Mouse (Mus musculus): ENCODE measurements around the gene Gm13539. TPM values are rescaled to one million over a fixed set of nuclear protein-coding genes. Genes with fewer than 3 reads are reported as not detected.
A peak's percentile ranks its signal among the peaks of the same experiment; 100 is the strongest.

The Gm13539 gene
- polyA plus RNA-seq, 1 experiment from 2014 or later: not detected

- Histone ChIP-seq H3K9ac (replicated peaks) (no peak overlapping the region), H3K4me3 (replicated peaks) (no peak overlapping the region), H3K36me3 (no peaks in the 10 kb centered on the region), H3K9me3 (replicated peaks) (no peaks in the 10 kb centered on the region), H3K4me2 (no peak overlapping the region), H3K27ac (replicated peaks) (no peak overlapping the region), H3K27me3 (replicated peaks) (no peaks in the 10 kb centered on the region), H3K4me1 (no peaks in the 10 kb centered on the region)
- ATAC-seq (ENCODE audit: low FRiP score): no peak
- WGBS: 83% methylated on average over 3 of the region's 3 CpGs
These were observed 48.7 kb downstream of the Gm13539 start for GRCm38 (mm10) chr2:25830786-25831185.

- Histone ChIP-seq H3K9me3 (replicated peaks) (no peaks in the 10 kb centered on the region), H3K9ac (replicated peaks) (no peak overlapping the region), H3K4me1 (no peaks in the 10 kb centered on the region), H3K27ac (replicated peaks) (no peak overlapping the region), H3K4me2 (no peak overlapping the region), H3K4me3 (replicated peaks) (no peak overlapping the region), H3K27me3 (replicated peaks) (no peaks in the 10 kb centered on the region), H3K36me3 (no peaks in the 10 kb centered on the region)
- ATAC-seq (ENCODE audit: low FRiP score): peak; percentile 55
- WGBS: 46% methylated on average over 5 of the region's 5 CpGs
These were observed 54.2 kb downstream of the Gm13539 start for GRCm38 (mm10) chr2:25836291-25836690.

Other genes starting within 250 kb of the Gm13539 start
- gene Traf2, start 235.3 kb upstream of the Gm13539 start, polyA plus RNA-seq (2015; fragmentation: Nextera tagmentation; extraction: Ambion mirVana): 15.4 and 21.1 TPM in 2 replicates
- gene Edf1, start 224.4 kb upstream of the Gm13539 start, polyA plus RNA-seq (2015; fragmentation: Nextera tagmentation; extraction: Ambion mirVana): 400 and 433 TPM in 2 replicates
- gene Mamdc4, start 207.4 kb upstream of the Gm13539 start, polyA plus RNA-seq (2015; fragmentation: Nextera tagmentation; extraction: Ambion mirVana): 2.3 and 33.0 TPM in 2 replicates
- gene Phpt1, start 207.0 kb upstream of the Gm13539 start, polyA plus RNA-seq (2015; fragmentation: Nextera tagmentation; extraction: Ambion mirVana): 159 and 181 TPM in 2 replicates
- gene Ajm1, start 200.5 kb upstream of the Gm13539 start, polyA plus RNA-seq (2015; fragmentation: Nextera tagmentation; extraction: Ambion mirVana): 14.5 and 18.9 TPM in 2 replicates
- 66.8 and 69.6 TPM in 2 replicates for gene Rabl6, start 173.7 kb upstream of the Gm13539 start, polyA plus RNA-seq (2015; fragmentation: Nextera tagmentation; extraction: Ambion mirVana)
- 0.23 and 0.27 TPM in 2 replicates for gene Ccdc183, start 164.6 kb upstream of the Gm13539 start, polyA plus RNA-seq (2015; fragmentation: Nextera tagmentation; extraction: Ambion mirVana)
- gene Tmem141, start 160.3 kb upstream of the Gm13539 start, polyA plus RNA-seq (2015; fragmentation: Nextera tagmentation; extraction: Ambion mirVana): 53.4 and 56.6 TPM in 2 replicates
- gene Fcna, start 154.2 kb upstream of the Gm13539 start, polyA plus RNA-seq (2015; fragmentation: Nextera tagmentation; extraction: Ambion mirVana): 2.7 and 3.8 TPM in 2 replicates
- not detected in 2 replicates for gene Lcn8, start 129.1 kb upstream of the Gm13539 start, polyA plus RNA-seq (2015; fragmentation: Nextera tagmentation; extraction: Ambion mirVana)
- gene Lcn5, start 124.3 kb upstream of the Gm13539 start, polyA plus RNA-seq (2015; fragmentation: Nextera tagmentation; extraction: Ambion mirVana): not detected in 2 replicates
- gene Lcn6, start 105.5 kb upstream of the Gm13539 start, polyA plus RNA-seq (2015; fragmentation: Nextera tagmentation; extraction: Ambion mirVana): not detected in 2 replicates
- not detected in 2 replicates for gene Lcn10, start 99.5 kb upstream of the Gm13539 start, polyA plus RNA-seq (2015; fragmentation: Nextera tagmentation; extraction: Ambion mirVana)
- gene Obp2a, start 82.2 kb upstream of the Gm13539 start, polyA plus RNA-seq (2015; fragmentation: Nextera tagmentation; extraction: Ambion mirVana): not detected in 2 replicates
- 162 and 177 TPM in 2 replicates for gene Bmyc, start 75.5 kb upstream of the Gm13539 start, polyA plus RNA-seq (2015; fragmentation: Nextera tagmentation; extraction: Ambion mirVana)
- not detected in 2 replicates for gene Obp2b, start 45.2 kb upstream of the Gm13539 start, polyA plus RNA-seq (2015; fragmentation: Nextera tagmentation; extraction: Ambion mirVana)
- not detected in 2 replicates for gene Lcn3, start 16.7 kb upstream of the Gm13539 start, polyA plus RNA-seq (2015; fragmentation: Nextera tagmentation; extraction: Ambion mirVana)
- gene Lcn11, start 5.2 kb upstream of the Gm13539 start, polyA plus RNA-seq (2015; fragmentation: Nextera tagmentation; extraction: Ambion mirVana): not detected in 2 replicates
- not detected in 2 replicates for gene Glt6d1, start 33.6 kb downstream of the Gm13539 start, polyA plus RNA-seq (2015; fragmentation: Nextera tagmentation; extraction: Ambion mirVana)
- gene Lcn9, start 40.9 kb downstream of the Gm13539 start, polyA plus RNA-seq (2015; fragmentation: Nextera tagmentation; extraction: Ambion mirVana): not detected in 2 replicates
- gene Sohlh1, start 65.0 kb downstream of the Gm13539 start, polyA plus RNA-seq (2015; fragmentation: Nextera tagmentation; extraction: Ambion mirVana): not detected in 2 replicates
- 21.3 and 23.7 TPM in 2 replicates for gene Kcnt1, start 81.5 kb downstream of the Gm13539 start, polyA plus RNA-seq (2015; fragmentation: Nextera tagmentation; extraction: Ambion mirVana)
- 42.3 and 61.6 TPM in 2 replicates for gene Camsap1, start 201.0 kb downstream of the Gm13539 start, polyA plus RNA-seq (2015; fragmentation: Nextera tagmentation; extraction: Ambion mirVana)
- gene Ubac1, start 239.5 kb downstream of the Gm13539 start, polyA plus RNA-seq (2015; fragmentation: Nextera tagmentation; extraction: Ambion mirVana): 138 and 148 TPM in 2 replicates

Data from neural tube, embryonic 15.5 days (tissue).